Mouse (Mus musculus) stomach, postnatal 0 days (tissue): ENCODE data around the gene Micu2. TPM values are rescaled to one million over a fixed set of nuclear protein-coding genes. Genes with fewer than 3 reads are reported as not detected.
"Not testable (repeated sequence)": the region's sequence is repeated elsewhere in the genome, so short reads cannot be mapped to it uniquely, and the experiment has no call there.

ENCODE experiments used
- ATAC-seq: fragments of 200-750 bp; cut with Nextera tagmentation; 2 replicates; pipeline ENCODE4 v1.8.0; 2017; ENCODE audit not compliant: low FRiP score, low TSS enrichment
- DNase-seq: peaks from one replicate; pipeline ENCODE4 v3.0.0-alpha.2; 2016; ENCODE audit warnings: low spot score
- H3K27ac ChIP-seq: fragments of 300-500 bp; sonication (generic); replicated peaks from 2 replicates; pipeline ENCODE4 v1.5.1; 2014; ENCODE audit warnings: mild to moderate bottlenecking, control low read depth
- H3K27me3 ChIP-seq: fragments of 300-500 bp; sonication (generic); 2 replicates; pipeline ENCODE4 v1.6.1; 2014; ENCODE audit warnings: low read length; ENCODE audit not compliant: control insufficient read depth, insufficient read depth
- H3K36me3 ChIP-seq: fragments of 300-500 bp; sonication (generic); 2 replicates; pipeline ENCODE4 v1.6.1; 2014; ENCODE audit warnings: low read length, mixed read lengths; ENCODE audit not compliant: control insufficient read depth, insufficient read depth
- H3K4me1 ChIP-seq: fragments of 300-500 bp; sonication (generic); replicated peaks from 2 replicates; pipeline ENCODE4 v1.6.1; 2014; ENCODE audit warnings: antibody characterized with exemption; ENCODE audit not compliant: control insufficient read depth, insufficient read depth
- H3K4me2 ChIP-seq: fragments of 300-500 bp; sonication (generic); replicated peaks from 2 replicates; pipeline ENCODE4 v1.6.1; 2014; ENCODE audit warnings: low read depth, mild to moderate bottlenecking, control low read depth, moderate library complexity
- H3K4me3 ChIP-seq: fragments of 300-500 bp; sonication (generic); 2 replicates; pipeline ENCODE4 v1.5.1; 2014; ENCODE audit warnings: low read depth, low read length, control low read depth
- H3K9ac ChIP-seq: fragments of 300-500 bp; sonication (generic); 2 replicates; pipeline ENCODE4 v1.6.1; 2014; ENCODE audit warnings: mild to moderate bottlenecking, low read length, control low read depth, mixed read lengths
- H3K9me3 ChIP-seq: fragments of 300-500 bp; sonication (generic); 2 replicates; pipeline ENCODE4 v1.6.1; 2016; ENCODE audit warnings: low read length; ENCODE audit not compliant: control insufficient read depth
- CTCF ChIP-seq: IDR thresholded peaks from 2 replicates; pipeline ENCODE4 v1.5.1; 2016; ENCODE audit warnings: antibody characterized with exemption, low read depth, mild to moderate bottlenecking, moderate library complexity
- EP300 ChIP-seq: optimal IDR thresholded peaks from 2 replicates; pipeline ENCODE3; 2016; ENCODE audit warnings: antibody characterized with exemption
- WGBS: fragments of 180-500 bp; shearing (Covaris S2); extraction: QIAGEN DNeasy Blood & Tissue Kit; methylation state at CpG from one replicate; pipeline ENCODE4 v1.1.7; 2014; 5-methylcytosine and 5-hydroxymethylcytosine counted together
- polyA plus RNA-seq: library from polyadenylated mRNA; unstranded; fragments of >200 nt; fragmentation: Nextera tagmentation; extraction: Ambion mirVana; gene quantifications from 2 replicates; pipeline ENCODE4 v1.2.1, GENCODE M21; 2015

Gene Micu2
- polyA plus RNA-seq, 1 experiment from 2014 or later: 71.8 TPM

- no peak for DNase-seq
- Histone ChIP-seq H3K9ac (no peak overlapping the region), H3K36me3 (no peaks in the 10 kb centered on the region), H3K4me2 (no peak overlapping the region), H3K27me3 (no peaks in the 10 kb centered on the region), H3K9me3 (no peaks in the 10 kb centered on the region), H3K4me1 (no peaks in the 10 kb centered on the region), H3K27ac (no peak overlapping the region), H3K4me3 (no peak overlapping the region)
- TF ChIP-seq CTCF (no peak), EP300 (no peak)
- ATAC-seq: 0 out of 2 replicates have a peak, but pooled peaks have one; percentile 10
- 80% methylated on average over 4 of the region's 4 CpGs for WGBS
Observed at GRCm38 (mm10) chr14:57911316-57911715, 87.7 kb downstream of the Micu2 start.

- H3K9me3 ChIP-seq: no peaks in the 10 kb centered on the region
- no peak overlapping the region for H3K9ac ChIP-seq
- H3K4me1 ChIP-seq: no peaks in the 10 kb centered on the region
- WGBS: 19% methylated on average over 26 of the region's 26 CpGs
- DNase-seq: peak; percentile 89
- H3K4me2 ChIP-seq: peak overlapping the region; percentile 52
- TF ChIP-seq CTCF (peak; percentile 92), EP300 (no peak)
- no peak overlapping the region for H3K27ac ChIP-seq
- no peaks in the 10 kb centered on the region for H3K27me3 ChIP-seq
- peak; percentile 94 for ATAC-seq
- H3K36me3 ChIP-seq: no peaks in the 10 kb centered on the region
- H3K4me3 ChIP-seq: peak overlapping the region; percentile 27; the same call in 1 of the 2 replicates
Observed at GRCm38 (mm10) chr14:57910501-57911068, 88.5 kb downstream of the Micu2 start.

GRCm38 (mm10) chr14:57909297-57909696, 89.8 kb downstream of the Micu2 start:
- Histone ChIP-seq H3K9me3 (no peaks in the 10 kb centered on the region), H3K27ac (no peak overlapping the region), H3K4me3 (no peak overlapping the region), H3K9ac (no peak overlapping the region), H3K4me2 (no peak overlapping the region), H3K4me1 (no peaks in the 10 kb centered on the region), H3K36me3 (no peaks in the 10 kb centered on the region), H3K27me3 (no peaks in the 10 kb centered on the region)
- DNase-seq (no peak), ATAC-seq (no peak)
- TF ChIP-seq CTCF (no peak), EP300 (no peak)
- 84% methylated on average over 5 of the region's 5 CpGs for WGBS

- H3K9me3 ChIP-seq: no peaks in the 10 kb centered on the region
- H3K4me1 ChIP-seq: no peaks in the 10 kb centered on the region
- WGBS: 43% methylated on average over 2 of the region's 2 CpGs
- H3K4me3 ChIP-seq: no peak overlapping the region
- H3K27ac ChIP-seq: no peak overlapping the region
- no peak for TF ChIP-seq EP300
- no peak for TF ChIP-seq CTCF
- H3K9ac ChIP-seq: no peak overlapping the region
- ATAC-seq (no peak), DNase-seq (no peak)
- no peaks in the 10 kb centered on the region for H3K36me3 ChIP-seq
- H3K4me2 ChIP-seq: no peak overlapping the region
- no peaks in the 10 kb centered on the region for H3K27me3 ChIP-seq
Observed at GRCm38 (mm10) chr14:57908431-57908830, 90.6 kb downstream of the Micu2 start.

GRCm38 (mm10) chr14:57901998-57902397, 97.1 kb downstream of the Micu2 start:
- 56% methylated on average over 1 of the region's 1 CpGs for WGBS
- H3K4me3 ChIP-seq: no peak overlapping the region
- no peak for TF ChIP-seq CTCF
- TF ChIP-seq EP300: no peak
- H3K4me1 ChIP-seq: no peaks in the 10 kb centered on the region
- H3K27ac ChIP-seq: no peak overlapping the region
- DNase-seq: no peak
- no peaks in the 10 kb centered on the region for H3K36me3 ChIP-seq
- no peak overlapping the region for H3K9ac ChIP-seq
- ATAC-seq: no peak
- H3K27me3 ChIP-seq: no peaks in the 10 kb centered on the region
- no peak overlapping the region for H3K4me2 ChIP-seq
- H3K9me3 ChIP-seq: no peaks in the 10 kb centered on the region

- Histone ChIP-seq H3K4me1 (no peaks in the 10 kb centered on the region), H3K27me3 (no peaks in the 10 kb centered on the region), H3K4me3 (no peak overlapping the region), H3K9ac (no peak overlapping the region), H3K4me2 (no peak overlapping the region), H3K27ac (no peak overlapping the region), H3K36me3 (no peaks in the 10 kb centered on the region), H3K9me3 (no peaks in the 10 kb centered on the region)
- ATAC-seq (no peak), DNase-seq (peak; percentile 23)
- TF ChIP-seq EP300 (no peak), CTCF (no peak)
- WGBS: 92% methylated on average over 12 of the region's 12 CpGs
Observed at GRCm38 (mm10) chr14:57896882-57897281, 102.2 kb downstream of the Micu2 start.

- not testable (repeated sequence) for H3K27me3 ChIP-seq, H3K4me3 ChIP-seq, H3K9ac ChIP-seq, H3K27ac ChIP-seq, H3K9me3 ChIP-seq, H3K4me1 ChIP-seq, H3K36me3 ChIP-seq, ATAC-seq, H3K4me2 ChIP-seq, DNase-seq
- WGBS: 58% methylated on average over 8 of the region's 8 CpGs
Observed at GRCm38 (mm10) chr14:57896088-57896871, 102.8 kb downstream of the Micu2 start.
